ENCODE assay signal across 22 mouse cellular contexts in the genomic region with DNA sequence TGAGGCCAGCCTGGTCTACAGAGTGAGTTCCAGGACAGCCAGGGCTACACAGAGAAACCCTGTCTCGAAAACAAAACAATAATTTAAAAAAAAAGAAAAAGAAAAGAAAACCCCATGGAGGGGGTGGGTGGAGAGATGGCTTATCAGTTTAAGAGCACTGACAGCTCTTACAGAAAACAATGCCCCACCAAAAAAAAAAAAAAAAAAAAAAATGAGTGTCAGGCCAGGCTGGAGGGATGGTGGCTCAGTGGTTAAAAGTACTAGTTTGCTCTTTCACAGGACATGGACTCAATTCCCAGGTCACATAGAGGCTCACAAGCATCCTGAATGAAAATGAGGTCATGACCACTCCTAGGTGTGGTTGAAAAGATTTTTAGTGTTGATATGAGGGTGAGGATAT. TPM values are rescaled to one million over a fixed set of nuclear protein-coding genes. Genes with fewer than 3 reads are reported as not detected.
A peak's percentile ranks its signal among the peaks of the same experiment; 100 is the strongest.
DNase-seq lines count a peak whose midpoint lies in the region; ATAC-seq and TF ChIP-seq lines count a peak whose summit lies in the region.
"Had no signal": no experiment of that assay in that cellular context is flagged by ENCODE, and none has a peak within 500 bp of the region (broad histone marks: within the 10 kb centered on the region; RNA-seq: fewer than 3 reads in every experiment).

No protein-coding gene starts in this region.

- peak; percentile 33 for ATAC-seq in activated CD4-positive, CD25-positive, alpha-beta regulatory T cell, adult 4 months
- ATAC-seq in inflammation-experienced regulatory T-cells, adult 6 months = peak; percentile 12
- ATAC-seq: forebrain, embryonic 13.5 days; forebrain, embryonic 15.5 days; forebrain, postnatal 0 days; Patski had no signal

- no peak overlapping the region for H3K4me3 ChIP-seq in gastrocnemius, adult 2 months
- H3K4me3 ChIP-seq in kidney, adult 2 months (ENCODE audit: insufficient read depth, low read depth, low read length) = no peak overlapping the region
- H3K4me3 ChIP-seq: embryonic facial prominence, embryonic 10.5 days; embryonic facial prominence, embryonic 12.5 days; forebrain, embryonic 13.5 days; forebrain, embryonic 15.5 days had no signal

- DNase-seq in 416B (ENCODE audit: low read depth) = peak; percentile 44
- peak; percentile 70 for DNase-seq in CD4-positive helper T cell, adult 2 months (ENCODE audit: low read depth, low spot score)
- DNase-seq in left cerebral cortex, postnatal 25 days (ENCODE audit: low spot score in 2 of 2) = no peak
- no peak for DNase-seq in gastrocnemius, adult 2 months
- no peak for DNase-seq in kidney, adult 2 months
- DNase-seq: adrenal gland, adult 8-10 months; adrenal gland, postnatal 14 days; adrenal gland, postnatal 36 days; B cell, adult 2 months; cerebellum, adult 11-12 months; cerebellum, adult 2 months; cerebellum, adult 9-10 months; cerebellum, postnatal 10 days; cerebellum, postnatal 25 days; forebrain, postnatal 0 days had no signal

- no peaks in the 10 kb centered on the region for H3K27me3 ChIP-seq in kidney, adult 2 months (replicated peaks; ENCODE audit: control insufficient read depth, insufficient read depth, low read length)
- H3K27me3 ChIP-seq: embryonic facial prominence, embryonic 12.5 days; forebrain, embryonic 13.5 days; forebrain, embryonic 15.5 days; Patski had no signal

- H3K4me1 ChIP-seq in kidney, adult 2 months (ENCODE audit: control insufficient read depth, insufficient read depth, low read length) = no peaks in the 10 kb centered on the region; the same call in 1 of the 2 replicates

- TF ChIP-seq POLR2A in kidney, adult 2 months (IDR thresholded peaks at IDR 0.05; ENCODE audit: low read depth, low read length) = no peak

- TF ChIP-seq CTCF in gastrocnemius, adult 2 months (IDR thresholded peaks at IDR 0.05) = no peak
- TF ChIP-seq CTCF in kidney, adult 2 months (conservative IDR thresholded peaks at IDR 0.05; ENCODE audit: insufficient read depth, insufficient read length, low read depth, low read length) = no peak

- 65% methylated on average over 1 of the region's 1 CpGs for WGBS in kidney, adult 2 months

- intact Hi-C loops in left cerebral cortex, postnatal 25 days (cut with DNase I) = no loop called here
- intact Hi-C loops in gastrocnemius, adult 2 months (cut with DNase I) = no loop called here

- H3K27ac ChIP-seq in gastrocnemius, adult 2 months = no peak overlapping the region
- no peak overlapping the region for H3K27ac ChIP-seq in kidney, adult 2 months (ENCODE audit: insufficient read depth, low read depth, low read length)
- H3K27ac ChIP-seq: embryonic facial prominence, embryonic 10.5 days; embryonic facial prominence, embryonic 12.5 days; forebrain, embryonic 13.5 days; forebrain, embryonic 15.5 days had no signal

- H3K36me3 ChIP-seq in kidney, adult 2 months (ENCODE audit: control insufficient read depth, insufficient read depth, low read length) = no peaks in the 10 kb centered on the region
- H3K36me3 ChIP-seq: embryonic facial prominence, embryonic 10.5 days; embryonic facial prominence, embryonic 12.5 days; forebrain, embryonic 15.5 days had no signal

RNA-seq across cellular contexts. Expression of a gene that starts 11.7 kb away (rescaled TPM):
- 10 to 100 TPM; 50.0 to 57.9 TPM for polyA plus RNA-seq in activated CD4-positive, CD25-positive, alpha-beta regulatory T cell, adult 4 months (2017; shearing (Covaris generic))
- polyA plus RNA-seq in inflammation-experienced regulatory T-cells, adult 6 months (2017; shearing (Covaris generic)) = 10 to 100 TPM; 47.2 to 77.0 (median 56.2) TPM
- total RNA-seq in left cerebral cortex, postnatal 25 days (2021) = 10 to 100 TPM; 27.3 to 28.8 TPM
- total RNA-seq in gastrocnemius, adult 2 months (2021) = 10 to 100 TPM; 58.9 to 63.4 TPM
- polyA plus RNA-seq in kidney, adult 2 months (2012; rRNA removed) = 11.0 and 12.9 TPM in 2 replicates

RNA-seq across cellular contexts. Expression of a gene that starts 20.0 kb away (rescaled TPM):
- polyA plus RNA-seq in activated CD4-positive, CD25-positive, alpha-beta regulatory T cell, adult 4 months (2017; shearing (Covaris generic)) = 1,000 to 10,000 TPM; 1,145 to 1,405 TPM
- polyA plus RNA-seq in inflammation-experienced regulatory T-cells, adult 6 months (2017; shearing (Covaris generic)) = 1,000 to 10,000 TPM in 2 of 3 experiments, 100 to 1,000 TPM in 1; 855 to 1,337 (median 1,209) TPM
- total RNA-seq in left cerebral cortex, postnatal 25 days (2021) = 100 to 1,000 TPM; 233 to 241 TPM
- 100 to 1,000 TPM; 215 to 256 TPM for total RNA-seq in gastrocnemius, adult 2 months (2021)
- polyA plus RNA-seq in kidney, adult 2 months (2012; rRNA removed) = 232 and 292 TPM in 2 replicates

RNA-seq across cellular contexts. Expression of a gene that starts 46.2 kb away (rescaled TPM):
- polyA plus RNA-seq in activated CD4-positive, CD25-positive, alpha-beta regulatory T cell, adult 4 months (2017; shearing (Covaris generic)) = 1 to 10 TPM; 7.7 to 8.8 TPM
- polyA plus RNA-seq in inflammation-experienced regulatory T-cells, adult 6 months (2017; shearing (Covaris generic)) = 10 to 100 TPM in 1 of 3 experiments, 1 to 10 TPM in 2; 8.3 to 16.7 (median 9.8) TPM
- total RNA-seq in left cerebral cortex, postnatal 25 days (2021) = 10 to 100 TPM; 82.1 to 84.3 TPM
- 10 to 100 TPM; 23.3 to 28.5 TPM for total RNA-seq in gastrocnemius, adult 2 months (2021)
- 31.8 and 33.5 TPM in 2 replicates for polyA plus RNA-seq in kidney, adult 2 months (2012; rRNA removed)

Comparison
In these comparisons a context has a peak if more than half of its experiments do, and no peak if none do; other contexts are left out.
1. DNase-seq: peak in 416B (single experiment) and CD4-positive helper T cell, adult 2 months (single experiment); none in left cerebral cortex, postnatal 25 days (0 of 2), gastrocnemius, adult 2 months (single experiment) and kidney, adult 2 months (single experiment).